Mouse (Mus musculus) macrophage (primary cell): ENCODE results near the gene Ndufaf2. TPM values are rescaled to one million over a fixed set of nuclear protein-coding genes. Genes with fewer than 3 reads are reported as not detected.
A peak's percentile ranks its signal among the peaks of the same experiment; 100 is the strongest.

ENCODE experiments used
- H3K27ac ChIP-seq: fragments of 350-480 bp; formaldehyde crosslinking; 2 replicates; pipeline ENCODE4 v1.9.0; 2021
- H3K36me3 ChIP-seq: fragments of 350-480 bp; formaldehyde crosslinking; 2 replicates; pipeline ENCODE4 v1.9.0; 2021; ENCODE audit errors: inconsistent target
- H3K4me3 ChIP-seq: fragments of 350-480 bp; formaldehyde crosslinking; 2 replicates; pipeline ENCODE4 v1.9.0; 2021; ENCODE audit errors: inconsistent target
- H3K79me2 ChIP-seq: fragments of 350-480 bp; formaldehyde crosslinking; 2 replicates; pipeline ENCODE4 v1.9.0; 2021; ENCODE audit errors: inconsistent target
- WGBS: methylation state at CpG from one replicate; pipeline ENCODE4 v1.1.7; 2026; ENCODE audit warnings: inconsistent platforms; ENCODE audit not compliant: missing documents; 5-methylcytosine and 5-hydroxymethylcytosine counted together
- polyA plus RNA-seq: library from polyadenylated mRNA; stranded (reverse); fragments of 250-400 nt; gene quantifications from 3 replicates; pipeline ENCODE4 v1.2.4, GENCODE M21; 2018; ENCODE audit warnings: inconsistent platforms

The Ndufaf2 gene
- polyA plus RNA-seq, 1 experiment from 2014 or later: 32.7 TPM

DNA sequence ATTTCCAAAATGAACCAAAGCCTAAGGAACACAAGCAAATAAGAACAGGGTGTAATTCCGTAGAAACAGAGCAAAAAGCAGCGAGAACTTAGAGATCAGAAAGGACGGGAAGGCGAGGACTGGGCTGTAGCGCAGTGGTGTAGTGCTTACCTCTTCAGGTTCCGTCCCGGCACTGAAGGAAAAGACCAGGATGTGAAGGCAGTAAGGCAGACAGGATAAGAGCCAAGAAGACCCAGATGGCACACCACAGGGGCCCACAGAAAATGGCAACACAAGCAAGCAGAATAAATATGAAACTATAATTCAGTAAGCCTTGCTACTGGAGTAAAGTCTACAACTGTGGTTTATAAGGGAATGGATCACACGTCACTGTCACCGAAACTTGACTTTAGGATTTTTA is 5.5 kb upstream of the Ndufaf2 start:
- Histone ChIP-seq H3K79me2 (peaks cover 11% of the 10 kb centered on the region), H3K36me3 (no peaks in the 10 kb centered on the region; the same call in 1 of the 2 replicates), H3K27ac (no peak overlapping the region), H3K4me3 (no peak overlapping the region)
- WGBS: 93% methylated on average over 9 of the region's 9 CpGs

DNA sequence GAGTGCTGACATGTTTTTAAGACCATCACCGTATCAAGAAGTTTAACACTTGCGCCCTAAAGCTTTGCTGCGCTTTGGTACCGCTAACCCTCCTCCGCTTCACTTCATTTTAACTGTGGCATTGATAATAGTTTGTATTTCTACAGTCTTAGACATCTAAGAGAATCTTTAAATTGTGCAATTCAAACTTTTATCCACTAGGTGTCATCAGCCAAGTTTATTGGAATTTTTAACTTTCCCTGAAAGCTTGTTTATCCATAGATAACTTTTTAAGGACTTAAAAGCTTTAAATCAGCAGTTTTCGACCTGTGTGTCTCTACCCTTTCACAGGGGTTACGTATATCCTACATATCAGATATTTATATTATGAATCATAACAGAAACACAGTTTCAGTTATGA is 1.5 kb upstream of the Ndufaf2 start:
- Histone ChIP-seq H3K36me3 (no peaks in the 10 kb centered on the region; the same call in 1 of the 2 replicates), H3K79me2 (peaks cover 12% of the 10 kb centered on the region), H3K4me3 (no peak overlapping the region), H3K27ac (no peak overlapping the region)
- whole genome bisulfite sequencing: 57% methylated on average over 7 of the region's 7 CpGs

GRCm38 (mm10) chr13:108159241-108159575 is 785 bp upstream of the Ndufaf2 start:
- 17% methylated on average over 8 of the region's 8 CpGs for WGBS
- Histone ChIP-seq H3K27ac (no peak overlapping the region), H3K36me3 (no peaks in the 10 kb centered on the region; the same call in 1 of the 2 replicates), H3K4me3 (peak overlapping the region; percentile 98), H3K79me2 (peaks cover 12% of the 10 kb centered on the region)

GRCm38 (mm10) chr13:108157732-108158464 is 525 bp downstream of the Ndufaf2 start:
- Histone ChIP-seq H3K27ac (no peak overlapping the region), H3K36me3 (no peaks in the 10 kb centered on the region; the same call in 1 of the 2 replicates), H3K79me2 (peaks cover 12% of the 10 kb centered on the region), H3K4me3 (peak overlapping the region; percentile 98)
- under 1% methylated on average over 36 of the region's 42 CpGs for WGBS

DNA sequence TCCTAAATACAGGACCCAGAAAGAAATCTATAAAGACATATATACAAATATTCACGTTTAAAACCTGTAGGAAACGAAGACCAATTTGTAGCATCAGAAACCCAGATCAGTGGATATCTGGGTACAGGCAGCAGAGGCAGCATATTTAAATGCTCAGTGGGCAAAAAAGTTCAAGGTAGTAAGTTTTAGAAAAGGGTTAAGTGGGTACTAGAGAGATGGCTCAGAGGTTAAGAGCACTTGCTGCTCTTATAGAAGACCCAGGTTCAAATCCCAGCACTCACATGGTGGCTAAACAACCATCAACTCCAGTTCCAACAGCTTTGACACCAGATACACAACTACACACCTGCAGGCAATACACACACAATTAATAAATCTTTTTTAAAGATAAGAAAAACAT is 1.3 kb downstream of the Ndufaf2 start:
- Histone ChIP-seq H3K4me3 (no peak overlapping the region), H3K79me2 (peaks cover 12% of the 10 kb centered on the region), H3K27ac (no peak overlapping the region), H3K36me3 (no peaks in the 10 kb centered on the region)
- 100% methylated on average over 2 of the region's 2 CpGs for WGBS

GRCm38 (mm10) chr13:108152650-108153372 is 5.6 kb downstream of the Ndufaf2 start:
- Histone ChIP-seq H3K79me2 (no peaks in the 10 kb centered on the region), H3K36me3 (no peaks in the 10 kb centered on the region), H3K4me3 (no peak overlapping the region), H3K27ac (no peak overlapping the region)
- 79% methylated on average over 8 of the region's 8 CpGs for WGBS

DNA sequence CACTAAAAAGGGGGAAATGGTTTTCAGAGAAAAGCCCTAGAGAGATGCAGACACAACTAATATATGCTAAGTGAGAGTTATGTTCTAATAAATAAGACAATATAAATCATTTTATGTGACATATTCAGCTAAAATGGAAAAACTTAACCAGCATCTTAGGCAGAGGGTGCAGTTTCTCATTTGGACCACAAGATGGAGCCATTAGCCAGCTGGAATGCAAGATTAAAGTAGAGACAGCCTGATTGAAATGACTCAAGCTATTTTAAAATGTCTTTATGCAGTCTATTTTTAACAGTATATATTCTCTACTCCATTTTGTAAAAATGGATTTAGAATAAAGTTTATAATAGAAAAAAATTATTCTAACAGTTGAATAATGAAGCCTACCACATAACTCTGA is 6.6 kb downstream of the Ndufaf2 start:
- no peaks in the 10 kb centered on the region for H3K36me3 ChIP-seq
- H3K79me2 ChIP-seq: no peaks in the 10 kb centered on the region
- no peak overlapping the region for H3K27ac ChIP-seq
- no peak overlapping the region for H3K4me3 ChIP-seq

GRCm38 (mm10) chr13:108144086-108144485 is 14.3 kb downstream of the Ndufaf2 start:
- WGBS: 88% methylated on average over 7 of the region's 8 CpGs
- no peak overlapping the region for H3K4me3 ChIP-seq
- H3K36me3 ChIP-seq: no peaks in the 10 kb centered on the region
- H3K27ac ChIP-seq: no peak overlapping the region
- H3K79me2 ChIP-seq: no peaks in the 10 kb centered on the region

DNA sequence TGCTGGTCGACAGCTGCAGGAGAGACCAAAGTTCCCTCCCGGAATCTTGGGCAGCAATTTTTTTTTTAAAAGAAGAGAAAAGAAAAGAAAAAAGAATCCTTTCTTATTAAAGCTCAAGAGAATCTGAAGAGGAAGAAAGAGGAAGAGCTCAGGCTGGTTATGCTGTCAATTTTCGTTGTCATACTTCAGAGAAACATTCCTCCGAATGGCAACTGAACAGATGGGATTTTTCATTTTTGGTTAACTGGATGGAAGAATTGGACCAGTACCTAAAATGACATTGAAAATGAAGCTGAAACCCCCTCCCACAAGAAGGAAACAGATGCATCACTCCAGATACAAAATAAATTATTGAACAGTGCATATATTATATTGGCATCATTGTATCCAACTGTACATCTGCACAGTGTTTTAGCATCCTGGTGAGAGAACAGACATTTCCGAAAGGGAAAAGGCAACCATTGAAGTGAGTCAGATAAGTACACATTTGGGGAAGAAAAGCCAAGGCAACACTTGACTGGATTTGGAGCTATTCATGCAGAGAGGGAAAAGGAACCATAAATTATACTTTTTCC is 19.9 kb downstream of the Ndufaf2 start:
- Histone ChIP-seq H3K27ac (no peak overlapping the region), H3K79me2 (no peaks in the 10 kb centered on the region), H3K36me3 (no peaks in the 10 kb centered on the region), H3K4me3 (no peak overlapping the region)
- 90% methylated on average over 4 of the region's 5 CpGs for WGBS

DNA sequence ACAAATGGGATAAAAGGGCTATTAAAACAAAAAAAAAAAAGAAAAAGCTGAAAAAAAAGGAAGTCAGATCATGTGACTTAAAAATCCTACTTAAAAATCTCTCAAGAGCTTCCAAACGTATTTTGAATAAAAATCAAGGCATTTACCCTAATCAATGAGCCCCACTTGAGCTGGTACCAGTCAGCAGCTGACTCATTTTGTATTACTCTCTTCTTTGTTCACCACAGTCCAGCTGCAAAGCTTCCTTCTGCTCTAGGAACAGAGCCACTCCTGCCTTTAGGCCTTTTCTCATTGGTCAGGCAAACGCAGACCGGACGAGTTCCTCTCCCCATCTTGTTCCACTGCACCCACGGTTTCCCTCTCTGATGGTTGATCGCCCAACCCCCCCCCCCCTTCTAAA is 22.8 kb downstream of the Ndufaf2 start:
- 85% methylated on average over 6 of the region's 6 CpGs for WGBS
- Histone ChIP-seq H3K27ac (no peak overlapping the region), H3K36me3 (no peaks in the 10 kb centered on the region), H3K79me2 (no peaks in the 10 kb centered on the region), H3K4me3 (no peak overlapping the region)

DNA sequence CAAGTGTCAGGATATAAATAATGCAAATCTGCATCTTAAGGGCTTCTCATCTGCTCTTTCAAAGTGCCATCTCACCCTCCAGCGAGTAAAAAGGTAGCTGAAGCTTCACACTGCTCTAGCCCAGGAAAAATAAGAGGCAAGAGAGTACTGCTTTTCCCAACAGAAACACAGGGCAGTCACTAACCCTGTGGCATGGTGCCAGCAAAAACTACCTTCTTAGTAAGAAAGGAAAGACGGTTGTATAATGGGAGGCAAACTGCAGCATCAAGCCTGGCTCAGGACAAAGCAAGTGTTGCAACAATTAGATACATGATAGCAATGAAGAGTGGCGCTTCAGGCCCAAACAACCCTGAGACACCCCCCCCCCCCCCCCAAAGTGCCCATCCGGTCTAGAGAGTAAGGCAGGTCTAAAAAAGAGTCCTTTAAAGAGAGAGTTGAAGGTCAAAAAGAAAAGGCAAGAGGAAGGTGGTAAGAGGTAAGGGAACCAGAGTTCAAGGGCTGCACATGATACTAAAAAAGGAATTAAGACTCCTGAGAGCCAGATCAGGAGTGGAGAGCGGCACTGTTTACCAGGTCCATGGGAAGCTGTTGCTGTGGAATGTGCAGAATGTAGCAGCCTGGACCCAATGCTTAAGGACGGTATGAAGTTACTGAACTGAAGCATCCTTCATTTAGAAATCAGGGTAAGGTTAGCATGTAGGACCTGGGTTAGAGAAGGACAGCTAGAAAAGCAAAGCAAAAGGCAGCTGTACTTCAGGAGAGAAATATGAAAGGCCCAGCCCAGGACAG is 26.2 kb downstream of the Ndufaf2 start:
- Histone ChIP-seq H3K4me3 (no peak overlapping the region), H3K36me3 (no peaks in the 10 kb centered on the region), H3K79me2 (no peaks in the 10 kb centered on the region), H3K27ac (no peak overlapping the region)
- WGBS: 81% methylated on average over 6 of the region's 6 CpGs

DNA sequence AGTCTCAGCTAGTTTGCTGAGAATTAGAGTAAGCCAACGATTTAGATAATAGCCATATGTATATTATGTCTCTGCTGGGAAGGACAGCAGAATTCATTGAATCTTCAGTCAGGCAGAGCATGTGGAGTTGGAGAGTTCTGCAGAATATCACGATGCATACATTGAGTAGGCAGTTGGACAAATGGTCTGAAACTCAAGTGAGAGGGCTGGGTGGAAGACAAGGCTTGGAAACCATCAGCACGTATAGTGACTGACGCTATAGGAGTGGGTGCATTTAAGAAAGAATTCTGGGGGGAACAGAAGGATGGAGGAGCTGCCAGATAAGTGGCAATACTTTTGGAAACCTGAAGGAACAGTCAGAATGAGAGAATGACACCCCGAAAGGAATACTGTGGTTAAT is 27.7 kb downstream of the Ndufaf2 start:
- Histone ChIP-seq H3K27ac (no peak overlapping the region), H3K4me3 (no peak overlapping the region), H3K36me3 (no peaks in the 10 kb centered on the region), H3K79me2 (no peaks in the 10 kb centered on the region)
- WGBS: 98% methylated on average over 5 of the region's 5 CpGs

DNA sequence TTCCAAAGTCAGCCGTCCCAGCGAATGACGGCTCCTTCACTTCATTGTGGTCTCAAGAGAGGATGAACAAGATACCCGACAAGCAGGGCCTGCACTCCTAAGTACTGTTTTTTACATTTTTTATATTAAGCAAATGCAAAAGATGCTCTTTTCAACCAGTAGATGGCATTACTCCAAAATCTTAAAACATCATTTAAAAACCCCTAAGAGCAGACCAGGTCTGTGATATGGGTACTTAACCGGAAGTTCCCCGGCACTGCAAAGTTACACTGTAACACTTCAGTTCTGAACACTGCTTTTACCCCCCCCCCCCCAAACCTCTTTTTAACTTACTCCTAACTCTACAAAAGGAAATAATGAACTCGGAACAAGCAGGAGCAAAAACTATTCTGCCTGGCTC is 29.4 kb downstream of the Ndufaf2 start:
- no peak overlapping the region for H3K4me3 ChIP-seq
- no peak overlapping the region for H3K27ac ChIP-seq
- no peaks in the 10 kb centered on the region for H3K36me3 ChIP-seq
- 70% methylated on average over 7 of the region's 7 CpGs for WGBS
- H3K79me2 ChIP-seq: no peaks in the 10 kb centered on the region

DNA sequence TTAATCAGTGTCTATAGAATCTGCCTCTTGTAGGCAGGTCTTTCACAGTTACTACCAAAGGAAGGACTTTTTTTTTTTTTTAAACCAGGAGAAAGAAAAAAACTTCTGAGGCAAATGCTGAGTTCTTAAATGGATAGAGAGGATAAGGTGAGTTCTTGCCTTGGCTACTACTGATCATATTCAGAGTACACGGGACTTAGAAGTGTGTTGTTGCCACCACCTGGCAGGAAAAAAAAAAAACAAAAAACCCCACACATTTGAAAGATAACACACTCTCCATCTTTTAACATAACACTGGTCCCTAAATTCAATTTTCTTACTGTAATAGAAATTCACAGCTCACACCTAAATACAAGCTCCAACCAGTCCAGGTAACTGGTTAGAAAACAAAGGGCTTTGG is 30.5 kb downstream of the Ndufaf2 start:
- Histone ChIP-seq H3K4me3 (no peak overlapping the region), H3K27ac (no peak overlapping the region), H3K36me3 (no peaks in the 10 kb centered on the region), H3K79me2 (no peaks in the 10 kb centered on the region)
- 70% methylated on average over 1 of the region's 1 CpGs for WGBS

DNA sequence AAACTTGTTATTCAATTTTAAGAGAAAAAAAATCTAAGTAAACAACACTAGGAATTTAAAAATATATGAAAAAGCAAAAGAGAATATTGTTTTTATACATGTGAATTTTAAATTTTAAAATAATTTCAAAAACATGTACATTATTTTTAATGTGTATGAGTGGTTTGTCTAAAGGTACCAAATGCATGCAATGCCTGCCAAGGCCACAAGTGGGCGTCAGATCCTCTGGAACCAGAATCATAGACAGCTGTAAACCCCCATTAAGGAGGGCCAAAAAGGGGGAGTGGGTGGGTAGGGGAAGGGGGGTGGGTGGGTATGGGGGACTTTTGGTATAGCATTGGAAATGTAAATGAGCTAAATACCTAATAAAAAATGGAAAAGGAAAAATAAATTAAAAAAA is 31.3 kb downstream of the Ndufaf2 start:
- H3K4me3 ChIP-seq: no peak overlapping the region
- 40% methylated on average over 1 of the region's 1 CpGs for WGBS
- H3K79me2 ChIP-seq: no peaks in the 10 kb centered on the region
- H3K36me3 ChIP-seq: no peaks in the 10 kb centered on the region
- no peak overlapping the region for H3K27ac ChIP-seq
